Mouse (Mus musculus): Measurements from ENCODE around the gene Grik2.

DNA sequence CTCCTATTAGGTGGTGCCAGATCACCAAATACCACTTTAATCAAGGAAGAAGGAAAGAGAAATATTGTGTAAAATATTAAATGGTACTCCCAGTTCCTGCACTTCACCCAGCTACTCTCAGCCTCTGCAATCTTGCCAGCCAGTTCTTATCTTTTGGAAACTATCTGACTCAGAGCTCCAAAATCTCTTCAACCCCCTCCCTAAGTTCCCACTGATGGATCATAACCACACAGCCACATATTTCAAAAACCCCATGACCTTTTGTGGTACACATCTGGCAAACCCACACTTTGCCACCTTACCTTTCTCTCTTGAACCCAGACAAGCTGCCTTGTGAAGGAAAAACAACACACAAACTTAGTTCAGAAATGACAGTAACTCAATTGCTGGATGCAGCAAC, 738.2 kb downstream of the Grik2 start:
- TF ChIP-seq MYC (IDR thresholded peaks at IDR 0.05; ENCODE audit: low read depth, low read length): no peak
- TF ChIP-seq EP300 (IDR thresholded peaks at IDR 0.05; ENCODE audit: low read depth in 1 of 2, low read length in 2 of 2): no peak
- no peak for TF ChIP-seq POLR2A (IDR thresholded peaks at IDR 0.05; ENCODE audit: control insufficient read depth in 1 of 2, insufficient read depth in 1 of 2, low read depth in 1 of 2, low read length in 2 of 2, poor library complexity in 1 of 2)

Measured in MEL (cell line).